Mouse (Mus musculus) limb, embryonic 10.5 days (tissue): Measurements from ENCODE around the gene Psen2. TPM values are rescaled to one million over a fixed set of nuclear protein-coding genes. Genes with fewer than 3 reads are reported as not detected.
A peak's percentile ranks its signal among the peaks of the same experiment; 100 is the strongest.

Experiments used
- DNase-seq: peaks from one replicate; pipeline ENCODE4 v3.0.0-alpha.2; 2017; ENCODE audit warnings: low spot score
- H3K27ac ChIP-seq: fragments of 300-500 bp; sonication (generic); 2 replicates; pipeline ENCODE4 v1.5.1; 2016; ENCODE audit warnings: mild to moderate bottlenecking
- H3K27me3 ChIP-seq: fragments of 300-500 bp; sonication (generic); 2 replicates; pipeline ENCODE4 v1.6.1; 2016; ENCODE audit warnings: low read depth, mild to moderate bottlenecking; ENCODE audit not compliant: poor library complexity, severe bottlenecking
- H3K36me3 ChIP-seq: fragments of 300-500 bp; sonication (generic); 2 replicates; pipeline ENCODE4 v1.6.1; 2016; ENCODE audit warnings: mild to moderate bottlenecking, moderate library complexity
- H3K4me1 ChIP-seq: fragments of 300-500 bp; sonication (generic); 2 replicates; pipeline ENCODE4 v1.6.1; 2016
- H3K4me3 ChIP-seq: fragments of 300-500 bp; sonication (generic); 2 replicates; pipeline ENCODE4 v1.5.1; 2016; ENCODE audit warnings: mild to moderate bottlenecking, moderate library complexity
- H3K9me3 ChIP-seq: fragments of 300-500 bp; sonication (generic); replicated peaks from 2 replicates; pipeline ENCODE4 v1.6.1; 2016; ENCODE audit warnings: mild to moderate bottlenecking
- WGBS: fragments of 180-500 bp; shearing (Covaris S2); methylation state at CpG from one replicate; pipeline ENCODE4 v1.1.7; 2016; 5-methylcytosine and 5-hydroxymethylcytosine counted together
- polyA plus RNA-seq: library from polyadenylated mRNA; unstranded; fragments of >200 nt; fragmentation: Nextera tagmentation; extraction: Ambion mirVana; gene quantifications from 2 replicates; pipeline ENCODE4 v1.2.1, GENCODE M21; 2016

Psen2 gene
- polyA plus RNA-seq: 6.7 and 7.1 TPM in 2 replicates

GRCm38 (mm10) chr1:180263364-180263997, at the start of gene Psen2:
Gene Psen2, minus strand, starts transcription at chr1:180263438.
- no peak within 1 kb of the TSS for H3K4me3 ChIP-seq
- H3K9me3 ChIP-seq: no peaks in the 10 kb centered on the region
- 25% methylated on average over 7 of the region's 7 CpGs for WGBS
- peaks cover 18% of the 10 kb centered on the region for H3K27me3 ChIP-seq
- H3K27ac ChIP-seq: no peak within 1 kb of the TSS
- peaks cover 11% of the 10 kb centered on the region; the same call in 1 of the 2 replicates for H3K4me1 ChIP-seq
- peak; percentile 56 for DNase-seq
- no peaks in the 10 kb centered on the region for H3K36me3 ChIP-seq

GRCm38 (mm10) chr1:180312792-180313311, 49.6 kb upstream of the Psen2 start:
- Histone ChIP-seq H3K27ac (no peak overlapping the region; the same call in 1 of the 2 replicates), H3K36me3 (no peaks in the 10 kb centered on the region), H3K4me3 (no peak overlapping the region), H3K27me3 (peaks cover 7% of the 10 kb centered on the region), H3K4me1 (peaks cover 18% of the 10 kb centered on the region), H3K9me3 (no peaks in the 10 kb centered on the region)
- DNase-seq: no peak
- WGBS: 56% methylated on average over 6 of the region's 6 CpGs

GRCm38 (mm10) chr1:180312286-180312685, 49.0 kb upstream of the Psen2 start:
- Histone ChIP-seq H3K27me3 (peaks cover 7% of the 10 kb centered on the region), H3K4me3 (no peak overlapping the region), H3K9me3 (no peaks in the 10 kb centered on the region), H3K27ac (no peak overlapping the region), H3K36me3 (no peaks in the 10 kb centered on the region), H3K4me1 (peaks cover 18% of the 10 kb centered on the region)
- 75% methylated on average over 6 of the region's 6 CpGs for WGBS
- DNase-seq: no peak

- H3K36me3 ChIP-seq: no peaks in the 10 kb centered on the region
- DNase-seq: no peak
- no peak overlapping the region for H3K27ac ChIP-seq
- no peaks in the 10 kb centered on the region for H3K9me3 ChIP-seq
- WGBS: 72% methylated on average over 4 of the region's 4 CpGs
- peaks cover 18% of the 10 kb centered on the region for H3K4me1 ChIP-seq
- no peak overlapping the region for H3K4me3 ChIP-seq
- H3K27me3 ChIP-seq: peaks cover 7% of the 10 kb centered on the region
Observed at GRCm38 (mm10) chr1:180308897-180309296, 45.7 kb upstream of the Psen2 start.

- Histone ChIP-seq H3K27ac (no peak overlapping the region), H3K4me1 (peaks cover 5% of the 10 kb centered on the region), H3K4me3 (no peak overlapping the region), H3K27me3 (peaks cover 2% of the 10 kb centered on the region), H3K9me3 (no peaks in the 10 kb centered on the region), H3K36me3 (no peaks in the 10 kb centered on the region)
- 65% methylated on average over 2 of the region's 2 CpGs for WGBS
- no peak for DNase-seq
Observed at GRCm38 (mm10) chr1:180307661-180308060, 44.4 kb upstream of the Psen2 start.

GRCm38 (mm10) chr1:180306889-180307288, 43.7 kb upstream of the Psen2 start:
- 91% methylated on average over 9 of the region's 9 CpGs for WGBS
- Histone ChIP-seq H3K27me3 (no peaks in the 10 kb centered on the region), H3K36me3 (no peaks in the 10 kb centered on the region), H3K9me3 (no peaks in the 10 kb centered on the region), H3K27ac (no peak overlapping the region), H3K4me3 (no peak overlapping the region), H3K4me1 (peaks cover 10% of the 10 kb centered on the region; the same call in 1 of the 2 replicates)
- DNase-seq: no peak

- no peak for DNase-seq
- Histone ChIP-seq H3K27me3 (no peaks in the 10 kb centered on the region), H3K9me3 (no peaks in the 10 kb centered on the region), H3K4me3 (no peak overlapping the region), H3K36me3 (no peaks in the 10 kb centered on the region), H3K4me1 (peaks cover 18% of the 10 kb centered on the region), H3K27ac (no peak overlapping the region)
- 76% methylated on average over 5 of the region's 5 CpGs for WGBS
Observed at GRCm38 (mm10) chr1:180303600-180303999, 40.4 kb upstream of the Psen2 start.

- Histone ChIP-seq H3K4me3 (no peak overlapping the region), H3K9me3 (no peaks in the 10 kb centered on the region), H3K36me3 (no peaks in the 10 kb centered on the region), H3K4me1 (peaks cover 22% of the 10 kb centered on the region), H3K27me3 (no peaks in the 10 kb centered on the region), H3K27ac (peak overlapping the region; percentile 42; the same call in 1 of the 2 replicates)
- 73% methylated on average over 12 of the region's 12 CpGs for WGBS
- DNase-seq: no peak
Observed at GRCm38 (mm10) chr1:180302253-180303120, 39.2 kb upstream of the Psen2 start.

GRCm38 (mm10) chr1:180300997-180301396, 37.8 kb upstream of the Psen2 start:
- no peaks in the 10 kb centered on the region for H3K9me3 ChIP-seq
- peaks cover 22% of the 10 kb centered on the region for H3K4me1 ChIP-seq
- 44% methylated on average over 4 of the region's 4 CpGs for WGBS
- H3K36me3 ChIP-seq: no peaks in the 10 kb centered on the region
- H3K4me3 ChIP-seq: no peak overlapping the region
- H3K27ac ChIP-seq: no peak overlapping the region
- DNase-seq: no peak
- no peaks in the 10 kb centered on the region for H3K27me3 ChIP-seq

- WGBS: 91% methylated on average over 4 of the region's 4 CpGs
- Histone ChIP-seq H3K9me3 (no peaks in the 10 kb centered on the region), H3K27me3 (no peaks in the 10 kb centered on the region), H3K4me3 (no peak overlapping the region), H3K4me1 (peaks cover 21% of the 10 kb centered on the region), H3K27ac (no peak overlapping the region), H3K36me3 (no peaks in the 10 kb centered on the region)
- no peak for DNase-seq
Observed at GRCm38 (mm10) chr1:180300292-180300691, 37.1 kb upstream of the Psen2 start.

- 92% methylated on average over 4 of the region's 4 CpGs for WGBS
- H3K27me3 ChIP-seq: no peaks in the 10 kb centered on the region
Observed at GRCm38 (mm10) chr1:180299697-180300096, 36.5 kb upstream of the Psen2 start.

GRCm38 (mm10) chr1:180296088-180296487, 32.9 kb upstream of the Psen2 start:
- Histone ChIP-seq H3K4me1 (peaks cover 9% of the 10 kb centered on the region), H3K4me3 (no peak overlapping the region), H3K9me3 (no peaks in the 10 kb centered on the region), H3K27ac (no peak overlapping the region), H3K27me3 (no peaks in the 10 kb centered on the region), H3K36me3 (no peaks in the 10 kb centered on the region)
- WGBS: 92% methylated on average over 9 of the region's 9 CpGs
- DNase-seq: no peak

More at GRCm38 (mm10) chr1:180299697-180300096, 36.5 kb upstream of the Psen2 start:
- no peak overlapping the region for H3K27ac ChIP-seq
- H3K9me3 ChIP-seq: no peaks in the 10 kb centered on the region
- DNase-seq: no peak
- no peaks in the 10 kb centered on the region for H3K36me3 ChIP-seq
- H3K4me3 ChIP-seq: no peak overlapping the region
- H3K4me1 ChIP-seq: peaks cover 18% of the 10 kb centered on the region

- no peaks in the 10 kb centered on the region for H3K36me3 ChIP-seq
- no peak for DNase-seq
- 85% methylated on average over 4 of the region's 4 CpGs for WGBS
Observed at GRCm38 (mm10) chr1:180290358-180290757, 27.1 kb upstream of the Psen2 start.

More at GRCm38 (mm10) chr1:180290358-180290757, 27.1 kb upstream of the Psen2 start:
- Histone ChIP-seq H3K9me3 (no peaks in the 10 kb centered on the region), H3K4me1 (peaks cover 34% of the 10 kb centered on the region), H3K4me3 (no peak overlapping the region), H3K27me3 (no peaks in the 10 kb centered on the region), H3K27ac (no peak overlapping the region)
